Mouse (Mus musculus) testis, adult 2 months (tissue): Measurements from ENCODE around the gene BC049730.

Source experiments
- CTCF ChIP-seq: fragments of 200-500 bp; IDR thresholded peaks from 2 replicates; pipeline ENCODE4 v1.5.1; 2012; ENCODE audit warnings: low read depth, mild to moderate bottlenecking, inconsistent platforms, low read length, moderate library complexity; ENCODE audit not compliant: control insufficient read depth, insufficient read depth, insufficient replicate concordance
- POLR2A ChIP-seq: fragments of 200-500 bp; IDR thresholded peaks from 2 replicates; pipeline ENCODE4 v1.6.1; 2012; ENCODE audit warnings: low read depth, mild to moderate bottlenecking, inconsistent platforms, low read length, moderate library complexity; ENCODE audit not compliant: control insufficient read depth

- no peak for TF ChIP-seq CTCF
- no peak for TF ChIP-seq POLR2A
Observed at GRCm38 (mm10) chr7:24664301-24664700, 44.7 kb upstream of the BC049730 start.
